Mouse (Mus musculus) neural tube, embryonic 13.5 days (tissue): ENCODE measurements around the gene Ccdc82. TPM values are rescaled to one million over a fixed set of nuclear protein-coding genes. Genes with fewer than 3 reads are reported as not detected.

Source experiments
- ATAC-seq: fragments of 200-750 bp; cut with Nextera tagmentation; 2 replicates; pipeline ENCODE4 v1.8.0; 2017; ENCODE audit warnings: low read depth, mild to moderate bottlenecking, moderate TSS enrichment, moderate library complexity
- H3K27ac ChIP-seq: fragments of 300-500 bp; sonication (generic); replicated peaks from 2 replicates; pipeline ENCODE4 v1.5.1; 2015; ENCODE audit warnings: moderate library complexity, mild to moderate bottlenecking, inconsistent platforms
- H3K27me3 ChIP-seq: fragments of 300-500 bp; sonication (generic); 2 replicates; pipeline ENCODE4 v1.6.1; 2015; ENCODE audit warnings: mild to moderate bottlenecking, inconsistent platforms
- H3K36me3 ChIP-seq: fragments of 300-500 bp; sonication (generic); 2 replicates; pipeline ENCODE4 v1.6.1; 2015; ENCODE audit warnings: mild to moderate bottlenecking, inconsistent platforms
- H3K4me1 ChIP-seq: fragments of 300-500 bp; sonication (generic); replicated peaks from 2 replicates; pipeline ENCODE4 v1.6.1; 2015; ENCODE audit warnings: inconsistent platforms
- H3K4me2 ChIP-seq: fragments of 300-500 bp; sonication (generic); 2 replicates; pipeline ENCODE4 v1.6.1; 2015; ENCODE audit warnings: inconsistent platforms, mild to moderate bottlenecking, moderate library complexity
- H3K4me3 ChIP-seq: fragments of 300-500 bp; sonication (generic); 2 replicates; pipeline ENCODE4 v1.5.1; 2015; ENCODE audit warnings: mild to moderate bottlenecking, inconsistent platforms
- H3K9ac ChIP-seq: fragments of 300-500 bp; sonication (generic); 2 replicates; pipeline ENCODE4 v1.6.1; 2015; ENCODE audit warnings: moderate library complexity, mild to moderate bottlenecking, inconsistent platforms
- H3K9me3 ChIP-seq: fragments of 300-500 bp; sonication (generic); 2 replicates; pipeline ENCODE4 v1.6.1; 2016; ENCODE audit warnings: inconsistent platforms
- WGBS: fragments of 180-500 bp; shearing (Covaris S2); methylation state at CpG from one replicate; pipeline ENCODE4 v1.1.7; 2015; 5-methylcytosine and 5-hydroxymethylcytosine counted together
- polyA plus RNA-seq: library from polyadenylated mRNA; unstranded; fragments of >200 nt; fragmentation: Nextera tagmentation; extraction: Ambion mirVana; gene quantifications from 2 replicates; pipeline ENCODE4 v1.2.1, GENCODE M21; 2015

Ccdc82 gene
- polyA plus RNA-seq, 1 experiment from 2014 or later: 13.2 TPM

DNA sequence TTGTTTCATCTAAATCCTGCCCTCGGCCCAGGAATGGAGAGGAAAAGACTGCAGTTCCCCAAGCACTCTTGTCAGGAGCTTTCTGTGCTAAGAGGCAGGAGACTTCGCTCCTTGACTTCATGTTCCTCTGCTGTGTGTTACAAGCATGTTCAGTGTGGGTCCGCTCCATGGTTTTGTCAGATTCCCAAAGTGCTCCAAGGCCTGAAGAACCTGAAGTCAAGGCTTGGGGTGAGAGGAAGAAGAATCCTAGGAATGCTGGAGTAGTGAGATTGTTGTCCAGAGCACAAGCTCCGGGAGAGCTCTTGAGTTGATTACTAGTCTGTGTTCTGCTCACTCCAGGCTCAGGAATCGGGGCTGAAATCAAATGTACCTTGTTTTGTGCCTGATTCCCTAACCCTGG is 68.6 kb downstream of the Ccdc82 start:
- no peak overlapping the region for H3K4me2 ChIP-seq
- H3K9ac ChIP-seq: no peak overlapping the region
- H3K27me3 ChIP-seq: no peaks in the 10 kb centered on the region
- WGBS: 78% methylated on average over 5 of the region's 5 CpGs
- H3K4me1 ChIP-seq: peaks cover 22% of the 10 kb centered on the region
- no peaks in the 10 kb centered on the region for H3K9me3 ChIP-seq
- no peak overlapping the region for H3K27ac ChIP-seq
- no peak overlapping the region for H3K4me3 ChIP-seq
- H3K36me3 ChIP-seq: no peaks in the 10 kb centered on the region
- ATAC-seq: no peak

DNA sequence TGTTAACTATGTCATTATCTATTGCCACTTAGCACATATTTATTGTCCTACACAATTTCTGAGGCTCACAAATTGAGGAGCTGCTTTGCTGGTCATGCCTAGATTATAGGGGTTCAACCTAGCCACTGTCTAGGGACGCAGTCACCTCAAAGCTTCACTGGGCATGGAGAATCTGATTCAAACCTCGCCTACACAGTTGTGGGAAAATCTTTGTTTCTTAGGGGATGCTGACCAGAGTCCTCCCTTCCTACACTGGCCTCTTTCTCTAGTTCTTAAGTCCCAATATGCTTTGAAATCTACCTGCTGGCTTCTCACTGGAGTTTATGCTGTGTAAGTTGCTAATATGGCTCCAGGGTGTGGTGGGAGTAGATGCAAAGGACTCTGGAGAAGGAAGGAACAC is 72.8 kb downstream of the Ccdc82 start:
- WGBS: 89% methylated on average over 2 of the region's 2 CpGs

DNA sequence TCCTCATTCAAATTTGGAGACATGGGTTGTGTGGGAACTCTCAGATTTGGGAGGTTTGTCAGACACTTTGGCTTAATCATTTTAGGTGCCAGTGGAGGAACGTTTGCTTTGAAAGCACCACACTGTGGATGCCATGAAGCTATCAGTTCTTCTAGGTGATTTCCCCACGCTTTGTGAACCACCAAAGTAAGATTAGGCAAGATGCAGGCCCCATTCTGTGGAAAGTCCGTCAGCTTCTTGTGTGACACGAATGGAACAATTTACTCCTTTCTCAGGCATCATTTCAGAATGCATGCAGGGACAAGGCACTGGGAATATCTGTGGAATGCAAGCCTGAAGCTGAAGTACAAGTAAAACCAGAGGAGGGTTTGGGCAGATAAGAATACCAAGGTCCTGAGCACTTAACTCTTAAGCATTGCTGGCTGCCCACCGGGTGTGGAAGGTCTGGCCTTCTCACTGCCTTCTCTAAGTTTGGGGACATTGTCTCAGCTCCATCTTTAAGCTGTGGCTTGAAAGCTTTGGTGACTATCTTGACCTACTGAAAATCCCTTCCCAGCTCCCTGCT is 74.1 kb downstream of the Ccdc82 start:
- Histone ChIP-seq H3K36me3 (no peaks in the 10 kb centered on the region), H3K4me1 (peaks cover 20% of the 10 kb centered on the region), H3K9ac (no peak overlapping the region), H3K27ac (no peak overlapping the region), H3K4me3 (no peak overlapping the region), H3K27me3 (no peaks in the 10 kb centered on the region), H3K9me3 (no peaks in the 10 kb centered on the region), H3K4me2 (no peak overlapping the region)
- WGBS: 87% methylated on average over 5 of the region's 5 CpGs
- no peak for ATAC-seq

More for the DNA sequence above, 72.8 kb downstream of the Ccdc82 start:
- H3K27me3 ChIP-seq: no peaks in the 10 kb centered on the region
- H3K36me3 ChIP-seq: no peaks in the 10 kb centered on the region
- no peak overlapping the region for H3K4me3 ChIP-seq
- no peak overlapping the region for H3K9ac ChIP-seq
- no peak for ATAC-seq
- no peaks in the 10 kb centered on the region for H3K9me3 ChIP-seq
- no peak overlapping the region for H3K27ac ChIP-seq
- H3K4me2 ChIP-seq: no peak overlapping the region
- peaks cover 27% of the 10 kb centered on the region for H3K4me1 ChIP-seq

DNA sequence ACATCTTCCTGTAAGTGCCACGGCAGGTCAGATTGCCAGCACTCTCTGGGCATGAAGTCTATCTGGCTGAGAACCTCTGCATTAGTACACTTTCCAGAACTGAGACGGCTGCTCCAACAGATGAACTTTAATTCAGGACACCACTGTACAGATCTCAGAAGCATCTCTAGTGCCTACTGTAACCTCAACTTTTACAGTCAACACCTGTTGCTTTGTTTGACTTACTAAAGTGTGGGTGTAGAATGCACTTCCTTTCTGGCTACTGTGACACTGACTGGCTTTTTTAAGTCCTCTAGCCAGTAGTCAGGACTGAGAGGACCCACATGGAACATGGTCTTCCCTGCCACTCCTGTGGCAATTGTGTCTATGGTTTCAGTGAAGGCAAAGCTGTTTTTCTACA is 76.3 kb downstream of the Ccdc82 start:
- no peak for ATAC-seq
- H3K4me2 ChIP-seq: no peak overlapping the region
- H3K9ac ChIP-seq: no peak overlapping the region
- no peak overlapping the region for H3K4me3 ChIP-seq
- peaks cover 20% of the 10 kb centered on the region for H3K4me1 ChIP-seq
- no peaks in the 10 kb centered on the region for H3K9me3 ChIP-seq
- H3K36me3 ChIP-seq: no peaks in the 10 kb centered on the region
- WGBS: 89% methylated on average over 2 of the region's 2 CpGs
- H3K27ac ChIP-seq: peak overlapping the region; percentile 38; the same call in 1 of the 2 replicates
- H3K27me3 ChIP-seq: no peaks in the 10 kb centered on the region

DNA sequence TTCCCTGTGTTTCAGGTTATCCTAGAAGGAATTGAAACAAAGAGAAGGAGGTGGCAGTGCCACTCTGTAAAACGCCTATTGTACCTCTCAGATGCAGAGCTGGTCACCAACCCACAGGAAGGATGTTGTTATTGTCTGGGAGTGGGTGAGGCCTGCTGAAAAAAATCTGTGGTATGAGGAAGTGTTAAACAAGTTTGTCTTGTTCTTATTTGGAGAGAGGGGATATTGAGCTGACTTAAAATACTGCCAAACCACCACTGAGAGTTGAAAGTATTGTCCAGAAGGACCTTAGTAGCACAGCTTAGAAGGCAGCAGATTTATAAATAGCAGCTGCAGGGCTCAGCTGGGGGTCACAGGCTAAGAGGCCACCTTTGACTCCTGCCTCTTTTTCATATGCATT is 76.9 kb downstream of the Ccdc82 start:
- Histone ChIP-seq H3K36me3 (no peaks in the 10 kb centered on the region), H3K4me1 (peaks cover 20% of the 10 kb centered on the region), H3K27ac (peak overlapping the region; percentile 38; the same call in 1 of the 2 replicates), H3K4me3 (no peak overlapping the region), H3K9ac (no peak overlapping the region), H3K4me2 (no peak overlapping the region), H3K9me3 (no peaks in the 10 kb centered on the region), H3K27me3 (no peaks in the 10 kb centered on the region)
- 23% methylated on average over 1 of the region's 1 CpGs for WGBS
- ATAC-seq: no peak

Other genes with a start within 250 kb of the Ccdc82 start
- 12.7 and 14.9 TPM in 2 replicates for gene Jrkl, start 1.1 kb upstream of the Ccdc82 start, polyA plus RNA-seq
- gene Maml2, start 51.0 kb downstream of the Ccdc82 start, polyA plus RNA-seq: 12.9 and 14.5 TPM in 2 replicates
- gene Gm17571, start 199.8 kb downstream of the Ccdc82 start, polyA plus RNA-seq: not detected in 2 replicates